Mouse (Mus musculus) hindbrain, embryonic 11.5 days (tissue): Measurements from ENCODE around the gene Pygo2. TPM values are rescaled to one million over a fixed set of nuclear protein-coding genes. Genes with fewer than 3 reads are reported as not detected.

Experiments used
- ATAC-seq: fragments of 200-750 bp; cut with Nextera tagmentation; 2 replicates; pipeline ENCODE4 v1.8.0; 2017; ENCODE audit warnings: mild to moderate bottlenecking, moderate TSS enrichment, moderate library complexity; ENCODE audit not compliant: low FRiP score
- DNase-seq: peaks from one replicate; pipeline ENCODE4 v3.0.0-alpha.2; 2015; ENCODE audit warnings: low spot score
- H3K27ac ChIP-seq: fragments of 300-500 bp; sonication (generic); 2 replicates; pipeline ENCODE4 v1.5.1; 2014; ENCODE audit warnings: mild to moderate bottlenecking, low read depth, low read length
- H3K27me3 ChIP-seq: fragments of 300-500 bp; sonication (generic); 2 replicates; pipeline ENCODE4 v1.6.1; 2014; ENCODE audit warnings: mild to moderate bottlenecking, low read length, moderate library complexity, mixed read lengths; ENCODE audit not compliant: control insufficient read depth, insufficient read depth
- H3K36me3 ChIP-seq: fragments of 300-500 bp; sonication (generic); 2 replicates; pipeline ENCODE4 v1.6.1; 2014; ENCODE audit warnings: mild to moderate bottlenecking, low read length, moderate library complexity, mixed read lengths; ENCODE audit not compliant: control insufficient read depth, insufficient read depth
- H3K4me1 ChIP-seq: fragments of 300-500 bp; sonication (generic); replicated peaks from 2 replicates; pipeline ENCODE4 v1.6.1; 2014; ENCODE audit warnings: low read length, mixed read lengths; ENCODE audit not compliant: control insufficient read depth, insufficient read depth
- H3K4me2 ChIP-seq: fragments of 300-500 bp; sonication (generic); replicated peaks from 2 replicates; pipeline ENCODE4 v1.6.1; 2014; ENCODE audit warnings: mild to moderate bottlenecking, low read depth, low read length
- H3K4me3 ChIP-seq: fragments of 300-500 bp; sonication (generic); 2 replicates; pipeline ENCODE4 v1.5.1; 2014; ENCODE audit warnings: low read depth, low read length
- H3K9ac ChIP-seq: fragments of 300-500 bp; sonication (generic); 2 replicates; pipeline ENCODE4 v1.6.1; 2014; ENCODE audit warnings: low read depth, low read length
- H3K9me3 ChIP-seq: fragments of 300-500 bp; sonication (generic); 2 replicates; pipeline ENCODE4 v1.6.1; 2016; ENCODE audit warnings: low read length; ENCODE audit not compliant: control insufficient read depth
- WGBS: fragments of 180-500 bp; shearing (Covaris S2); extraction: QIAGEN DNeasy Blood & Tissue Kit; methylation state at CpG from one replicate; pipeline ENCODE4 v1.1.7; 2014; 5-methylcytosine and 5-hydroxymethylcytosine counted together
- polyA plus RNA-seq: library from polyadenylated mRNA; unstranded; fragments of >200 nt; fragmentation: Nextera tagmentation; extraction: Ambion mirVana; gene quantifications from 2 replicates; pipeline ENCODE4 v1.2.1, GENCODE M21; 2014

The Pygo2 gene
- 45.0 and 54.5 TPM in 2 replicates for polyA plus RNA-seq

GRCm38 (mm10) chr3:89430171-89431159, at the start of gene Pygo2:
Gene Pygo2, plus strand, starts transcription at chr3:89430214.
- DNase-seq (peak; percentile 93), ATAC-seq (peak; percentile 98)
- H3K36me3 ChIP-seq = peaks cover 10% of the 10 kb centered on the region; the same call in 1 of the 2 replicates
- peak within 1 kb of the TSS; percentile 90 for H3K4me3 ChIP-seq
- peak within 1 kb of the TSS; percentile 83 for H3K9ac ChIP-seq
- no peaks in the 10 kb centered on the region for H3K27me3 ChIP-seq
- peak within 1 kb of the TSS; percentile 63 for H3K4me2 ChIP-seq
- H3K27ac ChIP-seq = peak within 1 kb of the TSS; percentile 89
- no peaks in the 10 kb centered on the region for H3K9me3 ChIP-seq
- peaks cover 3% of the 10 kb centered on the region for H3K4me1 ChIP-seq
- 2% methylated on average over 68 of the region's 68 CpGs for WGBS

- Histone ChIP-seq H3K4me3 (no peak overlapping the region), H3K9ac (no peak overlapping the region), H3K36me3 (no peaks in the 10 kb centered on the region), H3K4me2 (no peak overlapping the region), H3K27me3 (no peaks in the 10 kb centered on the region), H3K27ac (no peak overlapping the region), H3K9me3 (no peaks in the 10 kb centered on the region), H3K4me1 (no peaks in the 10 kb centered on the region)
- 96% methylated on average over 14 of the region's 14 CpGs for WGBS
- DNase-seq = no peak
- ATAC-seq = no peak
These were observed 49.7 kb upstream of the Pygo2 start for GRCm38 (mm10) chr3:89380291-89380690.

- ATAC-seq = no peak
- WGBS = 95% methylated on average over 18 of the region's 18 CpGs
These were observed 49.3 kb upstream of the Pygo2 start for GRCm38 (mm10) chr3:89380711-89381110.

GRCm38 (mm10) chr3:89381233-89381632, 48.8 kb upstream of the Pygo2 start:
- Histone ChIP-seq H3K27me3 (no peaks in the 10 kb centered on the region), H3K4me1 (no peaks in the 10 kb centered on the region), H3K9me3 (no peaks in the 10 kb centered on the region), H3K27ac (no peak overlapping the region), H3K36me3 (no peaks in the 10 kb centered on the region), H3K4me3 (no peak overlapping the region), H3K9ac (no peak overlapping the region), H3K4me2 (no peak overlapping the region)
- 79% methylated on average over 11 of the region's 11 CpGs for WGBS
- DNase-seq (no peak), ATAC-seq (no peak)

More at GRCm38 (mm10) chr3:89380711-89381110, 49.3 kb upstream of the Pygo2 start:
- Histone ChIP-seq H3K9ac (no peak overlapping the region), H3K36me3 (no peaks in the 10 kb centered on the region), H3K4me2 (no peak overlapping the region), H3K27me3 (no peaks in the 10 kb centered on the region), H3K27ac (no peak overlapping the region), H3K9me3 (no peaks in the 10 kb centered on the region), H3K4me3 (no peak overlapping the region), H3K4me1 (no peaks in the 10 kb centered on the region)
- DNase-seq = no peak

GRCm38 (mm10) chr3:89382033-89382882, 47.8 kb upstream of the Pygo2 start:
- no peak overlapping the region for H3K4me3 ChIP-seq
- H3K27ac ChIP-seq = no peak overlapping the region
- no peak overlapping the region for H3K4me2 ChIP-seq
- no peaks in the 10 kb centered on the region for H3K27me3 ChIP-seq
- no peaks in the 10 kb centered on the region for H3K9me3 ChIP-seq
- no peaks in the 10 kb centered on the region for H3K36me3 ChIP-seq
- DNase-seq (no peak), ATAC-seq (no peak)
- H3K4me1 ChIP-seq = no peaks in the 10 kb centered on the region
- WGBS = 88% methylated on average over 9 of the region's 9 CpGs
- H3K9ac ChIP-seq = no peak overlapping the region

GRCm38 (mm10) chr3:89382950-89383349, 47.1 kb upstream of the Pygo2 start:
- 81% methylated on average over 5 of the region's 5 CpGs for WGBS
- no peak for ATAC-seq
- no peak overlapping the region for H3K4me3 ChIP-seq
- H3K27ac ChIP-seq = no peak overlapping the region
- H3K27me3 ChIP-seq = no peaks in the 10 kb centered on the region
- no peak overlapping the region for H3K9ac ChIP-seq
- H3K4me1 ChIP-seq = no peaks in the 10 kb centered on the region
- H3K36me3 ChIP-seq = no peaks in the 10 kb centered on the region
- no peak for DNase-seq
- H3K4me2 ChIP-seq = no peak overlapping the region
- H3K9me3 ChIP-seq = no peaks in the 10 kb centered on the region

GRCm38 (mm10) chr3:89383651-89384255, 46.3 kb upstream of the Pygo2 start:
- WGBS = 92% methylated on average over 5 of the region's 5 CpGs

GRCm38 (mm10) chr3:89384331-89385076, 45.5 kb upstream of the Pygo2 start:
- no peak for ATAC-seq

More at GRCm38 (mm10) chr3:89383651-89384255, 46.3 kb upstream of the Pygo2 start:
- Histone ChIP-seq H3K4me3 (no peak overlapping the region), H3K4me1 (no peaks in the 10 kb centered on the region), H3K27me3 (no peaks in the 10 kb centered on the region), H3K4me2 (no peak overlapping the region), H3K9ac (no peak overlapping the region), H3K9me3 (no peaks in the 10 kb centered on the region), H3K27ac (no peak overlapping the region), H3K36me3 (no peaks in the 10 kb centered on the region)
- no peak for ATAC-seq
- no peak for DNase-seq

More at GRCm38 (mm10) chr3:89384331-89385076, 45.5 kb upstream of the Pygo2 start:
- Histone ChIP-seq H3K36me3 (no peaks in the 10 kb centered on the region), H3K27ac (no peak overlapping the region), H3K4me1 (no peaks in the 10 kb centered on the region), H3K4me3 (no peak overlapping the region), H3K9me3 (no peaks in the 10 kb centered on the region), H3K27me3 (no peaks in the 10 kb centered on the region), H3K4me2 (no peak overlapping the region), H3K9ac (no peak overlapping the region)
- no peak for DNase-seq
- whole genome bisulfite sequencing = 63% methylated on average over 12 of the region's 12 CpGs
